Mouse (Mus musculus): ENCODE data around the gene Gm5737.

GRCm38 (mm10) chr7:120873083-120873482 lies 60.9 kb downstream of the Gm5737 start:
- TF ChIP-seq POLR2A (IDR thresholded peaks at IDR 0.05; ENCODE audit: borderline replicate concordance, low read depth, low read length) (no peak), CTCF (IDR thresholded peaks at IDR 0.05; ENCODE audit: low read depth, low read length) (no peak)

Measured in bone marrow macrophage, adult 2 months (primary cell).